In the genomic region with DNA sequence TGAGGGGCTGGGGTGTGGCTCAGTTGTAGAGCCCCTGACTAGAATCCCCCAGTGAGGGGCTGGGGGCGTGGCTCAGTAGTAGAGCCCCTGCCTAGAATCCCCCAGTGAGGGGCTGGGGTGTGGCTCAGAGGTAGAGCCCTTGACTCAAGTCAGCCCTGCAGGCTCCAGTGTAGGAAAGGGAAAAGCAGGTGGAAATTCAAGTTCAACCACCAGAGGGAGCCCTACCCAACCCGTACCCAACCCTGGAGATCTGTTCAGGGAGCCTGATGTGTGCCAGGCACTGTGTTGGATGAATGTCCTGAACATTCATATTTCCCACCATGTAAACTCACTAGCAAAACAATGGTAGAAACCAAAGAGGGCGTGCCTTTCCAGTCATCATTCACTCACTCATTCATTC, we compare ENCODE assay signal across 9 mouse cellular contexts.
DNase-seq lines count a peak whose midpoint lies in the region; ATAC-seq and TF ChIP-seq lines count a peak whose summit lies in the region.
"Had no signal": no experiment of that assay in that cellular context is flagged by ENCODE, and none has a peak within 500 bp of the region (broad histone marks: within the 10 kb centered on the region; RNA-seq: fewer than 3 reads in every experiment).

No protein-coding gene starts in this region.

- H3K9ac ChIP-seq in heart, embryonic 11.5 days (ENCODE audit: low read depth, low read length) = no peak overlapping the region
- H3K9ac ChIP-seq in hindbrain, embryonic 15.5 days = no peak overlapping the region
- H3K9ac ChIP-seq in midbrain, embryonic 12.5 days (replicated peaks) = no peak overlapping the region
- H3K9ac ChIP-seq: limb, embryonic 15.5 days had no signal

- TF ChIP-seq POLR2A in embryonic fibroblast, embryonic 13.5 days (IDR thresholded peaks at IDR 0.05; ENCODE audit: low read depth, low read length) = no peak

- peaks cover 13% of the 10 kb centered on the region for H3K4me1 ChIP-seq in heart, embryonic 11.5 days (ENCODE audit: control insufficient read depth, insufficient read depth, low read length)
- H3K4me1 ChIP-seq in embryonic fibroblast, embryonic 13.5 days (ENCODE audit: control insufficient read depth, insufficient read depth, low read length) = no peaks in the 10 kb centered on the region
- peaks cover 30% of the 10 kb centered on the region for H3K4me1 ChIP-seq in hindbrain, embryonic 15.5 days (replicated peaks)
- H3K4me1 ChIP-seq in midbrain, embryonic 12.5 days = peaks cover 20% of the 10 kb centered on the region

- H3K9me3 ChIP-seq in heart, embryonic 11.5 days (replicated peaks; ENCODE audit: control insufficient read depth, low read length) = no peaks in the 10 kb centered on the region
- H3K9me3 ChIP-seq in hindbrain, embryonic 15.5 days = no peaks in the 10 kb centered on the region
- H3K9me3 ChIP-seq in midbrain, embryonic 12.5 days = no peaks in the 10 kb centered on the region
- H3K9me3 ChIP-seq: limb, embryonic 15.5 days had no signal

- no peak overlapping the region for H3K4me3 ChIP-seq in heart, embryonic 11.5 days (ENCODE audit: low read depth, low read length)
- H3K4me3 ChIP-seq in embryonic fibroblast, embryonic 13.5 days (ENCODE audit: insufficient read depth, low read length) = no peak overlapping the region
- H3K4me3 ChIP-seq in hindbrain, embryonic 15.5 days = no peak overlapping the region
- no peak overlapping the region for H3K4me3 ChIP-seq in midbrain, embryonic 12.5 days
- H3K4me3 ChIP-seq: limb, embryonic 15.5 days had no signal

- no peak overlapping the region for H3K27ac ChIP-seq in heart, embryonic 11.5 days (ENCODE audit: low read depth, low read length)
- H3K27ac ChIP-seq in embryonic fibroblast, embryonic 13.5 days (ENCODE audit: insufficient read depth, low read length) = no peak overlapping the region
- H3K27ac ChIP-seq in hindbrain, embryonic 15.5 days (replicated peaks) = no peak overlapping the region
- no peak overlapping the region for H3K27ac ChIP-seq in midbrain, embryonic 12.5 days (replicated peaks)
- H3K27ac ChIP-seq: limb, embryonic 15.5 days had no signal

- H3K36me3 ChIP-seq in heart, embryonic 11.5 days (ENCODE audit: control insufficient read depth, insufficient read depth, low read length) = no peaks in the 10 kb centered on the region
- no peaks in the 10 kb centered on the region for H3K36me3 ChIP-seq in hindbrain, embryonic 15.5 days
- no peaks in the 10 kb centered on the region for H3K36me3 ChIP-seq in midbrain, embryonic 12.5 days
- H3K36me3 ChIP-seq: limb, embryonic 15.5 days had no signal

- ATAC-seq in heart, embryonic 11.5 days (replicated peaks; ENCODE audit: insufficient number of reproducible peaks, low FRiP score, low TSS enrichment) = no peak
- 0 out of 2 replicates have a peak, but pooled peaks have one; percentile 36 for ATAC-seq in hindbrain, embryonic 15.5 days (ENCODE audit: low FRiP score, low read depth)
- ATAC-seq in midbrain, embryonic 12.5 days (ENCODE audit: low FRiP score, low read depth) = 0 out of 2 replicates have a peak, but pooled peaks have one; percentile 30

- peak; percentile 96 for DNase-seq in heart, adult 11 months
- DNase-seq in adrenal gland, postnatal 25 days = peak; percentile 59
- peak; percentile 59 to 64 for DNase-seq in layer of hippocampus, postnatal 36 days
- peak; percentile 55 to 76 for DNase-seq in spleen, postnatal 10 days (ENCODE audit: low spot score in 2 of 2)

- no peaks in the 10 kb centered on the region for H3K27me3 ChIP-seq in heart, embryonic 11.5 days (ENCODE audit: control insufficient read depth, insufficient read depth, low read length)
- no peaks in the 10 kb centered on the region for H3K27me3 ChIP-seq in hindbrain, embryonic 15.5 days
- no peaks in the 10 kb centered on the region for H3K27me3 ChIP-seq in midbrain, embryonic 12.5 days
- H3K27me3 ChIP-seq: limb, embryonic 15.5 days had no signal

- 38% methylated on average over 3 of the region's 3 CpGs for WGBS in heart, embryonic 11.5 days (ENCODE audit: insufficient replicate concordance)
- 53% methylated on average over 3 of the region's 3 CpGs for WGBS in hindbrain, embryonic 15.5 days
- WGBS in midbrain, embryonic 12.5 days = 59% methylated on average over 3 of the region's 3 CpGs

- no peak overlapping the region for H3K4me2 ChIP-seq in heart, embryonic 11.5 days
- H3K4me2 ChIP-seq in hindbrain, embryonic 15.5 days = no peak overlapping the region
- H3K4me2 ChIP-seq in midbrain, embryonic 12.5 days (replicated peaks) = no peak overlapping the region
- H3K4me2 ChIP-seq: limb, embryonic 15.5 days had no signal

- TF ChIP-seq CTCF in embryonic fibroblast, embryonic 13.5 days (IDR thresholded peaks at IDR 0.05; ENCODE audit: borderline replicate concordance, insufficient read depth, low read length) = peak; percentile 45; the same call in 1 of the 2 replicates
